Mouse (Mus musculus): ENCODE measurements around the gene Manba.

Gene Manba

DNA sequence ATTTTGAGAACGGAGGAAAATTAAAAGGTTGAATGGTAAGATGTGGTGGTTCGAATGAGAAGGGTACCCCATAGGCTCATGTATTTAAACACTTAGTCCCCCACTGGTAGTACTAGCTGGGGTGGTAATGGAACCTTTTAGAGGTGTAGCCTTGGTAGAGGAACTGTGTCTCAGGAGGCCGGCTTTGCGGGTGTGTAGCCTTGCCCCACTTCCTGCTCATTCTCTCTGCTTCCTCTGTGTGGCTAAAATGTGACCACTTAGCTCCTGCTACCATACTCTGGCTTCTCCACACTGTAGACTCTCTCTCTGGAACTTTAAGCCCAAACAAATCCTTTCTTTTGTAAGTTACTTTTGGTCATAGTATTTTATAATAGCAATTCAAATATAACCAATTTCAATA lies 79.9 kb downstream of the Manba start:
- in situ Hi-C loops (cut with MboI; ENCODE audit: low pct_unique_long_range_greater_than_20kb in 1 of 2, low sequenced_read_pairs in 2 of 2, unreplicated experiment in 1 of 2) = no loop called here

DNA sequence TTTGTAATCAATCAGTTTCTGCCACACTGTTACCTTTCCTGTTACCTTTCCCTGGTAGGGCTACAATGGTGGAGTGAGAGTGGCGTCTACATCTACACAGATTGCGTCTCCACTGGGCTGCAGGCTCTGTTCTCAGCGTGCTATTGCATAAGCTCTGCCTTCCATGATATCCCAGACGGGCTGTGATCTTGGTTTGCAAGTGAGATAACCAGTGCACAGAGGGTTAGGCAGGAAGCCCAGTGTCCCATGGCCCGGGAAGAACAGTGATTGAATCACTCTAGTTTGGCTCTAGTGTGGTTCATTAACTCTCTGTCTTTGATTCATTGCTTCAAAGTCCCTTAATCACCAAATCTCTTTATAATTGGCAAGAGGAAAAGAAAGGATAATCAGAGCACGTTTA lies 82.5 kb downstream of the Manba start:
- in situ Hi-C loops (cut with MboI; ENCODE audit: low pct_unique_long_range_greater_than_20kb in 1 of 2, low sequenced_read_pairs in 2 of 2, unreplicated experiment in 1 of 2) = no loop called here

DNA sequence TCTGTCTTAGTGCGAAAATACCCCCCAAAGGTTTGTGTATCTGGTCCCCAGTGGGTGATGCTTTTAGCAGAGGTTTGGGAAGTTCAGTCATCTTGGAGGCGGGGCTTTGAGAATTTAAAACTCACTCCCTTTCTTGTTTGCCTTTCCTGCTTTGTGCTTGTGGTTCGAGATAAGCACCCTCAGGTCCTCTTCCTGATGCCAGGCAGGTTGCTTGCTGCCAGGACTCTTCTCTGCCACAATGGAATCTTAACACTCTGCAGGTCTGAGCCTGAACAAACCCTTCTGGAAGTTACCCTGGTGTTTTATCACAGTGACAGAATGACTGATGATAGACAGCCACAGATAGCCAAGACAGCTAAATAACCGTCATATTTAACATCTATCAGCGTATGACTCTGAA lies 83.2 kb downstream of the Manba start:
- in situ Hi-C loops (cut with MboI; ENCODE audit: low pct_unique_long_range_greater_than_20kb in 1 of 2, low sequenced_read_pairs in 2 of 2, unreplicated experiment in 1 of 2) = no loop called here

DNA sequence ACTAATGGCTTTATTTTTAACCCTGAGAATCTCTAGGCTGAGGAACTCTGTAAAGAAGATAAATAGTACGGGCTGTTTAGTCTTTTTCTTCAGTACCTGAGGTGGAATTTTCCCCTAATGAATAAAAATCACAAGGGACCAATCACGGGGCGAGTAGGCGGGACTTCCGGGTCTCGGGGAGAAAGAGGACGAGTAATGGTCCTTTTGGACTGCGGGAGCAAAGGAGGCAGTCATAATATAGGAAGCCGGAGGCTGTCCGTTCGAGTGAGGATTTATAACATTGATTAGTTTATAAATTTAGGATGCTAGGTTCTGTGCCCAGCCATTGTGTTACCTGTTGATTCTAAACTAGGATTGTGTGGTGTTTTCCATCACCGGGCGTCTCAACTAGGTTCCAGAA lies 86.1 kb downstream of the Manba start:
- in situ Hi-C loops (cut with MboI; ENCODE audit: low pct_unique_long_range_greater_than_20kb in 1 of 2, low sequenced_read_pairs in 2 of 2, unreplicated experiment in 1 of 2) = no loop called here

DNA sequence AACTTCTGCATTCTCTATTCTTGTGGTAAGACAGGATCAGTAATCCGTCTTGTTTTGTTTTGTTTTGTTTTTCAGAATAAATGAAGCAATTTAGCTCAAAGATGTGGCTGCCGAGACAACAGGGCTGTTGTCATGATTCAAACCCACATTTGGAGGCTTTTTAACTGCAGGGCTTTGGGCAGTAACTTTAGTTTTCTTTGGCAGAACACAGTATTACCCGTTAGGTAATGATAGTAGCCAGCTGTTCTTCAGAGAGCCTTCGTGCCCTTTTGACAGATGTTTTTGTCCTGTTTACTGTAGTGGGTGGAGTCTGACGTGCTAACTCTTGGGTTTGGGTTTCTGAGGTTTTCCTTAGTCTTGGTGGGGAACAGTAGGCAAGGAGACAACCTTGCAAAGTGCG lies 87.6 kb downstream of the Manba start:
- in situ Hi-C loops (cut with MboI; ENCODE audit: low pct_unique_long_range_greater_than_20kb in 1 of 2, low sequenced_read_pairs in 2 of 2, unreplicated experiment in 1 of 2) = no loop called here

DNA sequence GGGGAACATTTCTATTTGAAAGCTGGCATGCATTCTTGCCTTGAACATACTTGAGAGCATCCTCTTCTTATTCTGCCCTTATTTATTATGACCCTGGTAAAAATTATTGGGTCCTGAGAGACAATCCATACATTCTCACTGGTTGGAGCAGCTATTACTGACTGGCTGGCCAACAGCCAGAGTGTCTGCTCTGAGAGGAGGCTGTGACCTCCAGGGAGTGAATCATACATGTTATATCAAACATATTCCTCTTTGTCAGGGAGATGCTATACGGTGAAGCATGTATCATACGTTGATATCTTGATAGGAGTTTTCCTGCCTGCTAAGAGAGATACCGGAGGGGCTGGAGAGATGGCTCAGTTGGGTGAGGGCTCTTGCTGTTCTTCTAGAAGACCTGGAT lies 89.7 kb downstream of the Manba start:
- in situ Hi-C loops (cut with MboI; ENCODE audit: low pct_unique_long_range_greater_than_20kb in 1 of 2, low sequenced_read_pairs in 2 of 2, unreplicated experiment in 1 of 2) = no loop called here

DNA sequence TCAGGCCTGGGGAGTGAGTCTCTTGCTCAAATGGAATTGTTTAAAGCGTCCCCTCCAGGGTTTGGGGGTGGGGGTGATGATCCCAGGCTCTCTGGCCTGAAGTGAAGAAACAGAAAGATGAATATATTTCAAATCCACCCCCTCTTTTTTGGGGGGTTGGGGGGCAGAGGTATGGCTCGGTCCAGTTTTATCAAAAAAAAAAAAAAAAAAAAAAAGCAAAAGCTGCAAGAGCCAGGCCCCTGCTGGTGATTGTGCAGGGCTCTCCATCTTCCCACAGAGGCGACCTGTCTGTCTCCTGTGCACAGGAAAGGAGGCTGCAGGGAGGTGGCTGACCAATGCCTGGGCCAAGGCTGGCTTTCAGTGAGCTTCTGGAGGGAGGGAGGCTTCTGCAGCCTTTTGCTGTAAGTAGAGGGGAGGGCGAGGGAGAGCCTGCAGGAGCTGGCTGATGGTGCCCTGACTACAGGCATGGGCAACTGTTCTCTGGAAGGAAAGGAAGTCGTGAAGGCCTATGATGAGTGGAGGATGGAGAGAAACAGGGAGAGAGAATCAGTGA lies 93.3 kb downstream of the Manba start:
- in situ Hi-C loops (cut with MboI; ENCODE audit: low pct_unique_long_range_greater_than_20kb in 1 of 2, low sequenced_read_pairs in 2 of 2, unreplicated experiment in 1 of 2) = no loop called here

DNA sequence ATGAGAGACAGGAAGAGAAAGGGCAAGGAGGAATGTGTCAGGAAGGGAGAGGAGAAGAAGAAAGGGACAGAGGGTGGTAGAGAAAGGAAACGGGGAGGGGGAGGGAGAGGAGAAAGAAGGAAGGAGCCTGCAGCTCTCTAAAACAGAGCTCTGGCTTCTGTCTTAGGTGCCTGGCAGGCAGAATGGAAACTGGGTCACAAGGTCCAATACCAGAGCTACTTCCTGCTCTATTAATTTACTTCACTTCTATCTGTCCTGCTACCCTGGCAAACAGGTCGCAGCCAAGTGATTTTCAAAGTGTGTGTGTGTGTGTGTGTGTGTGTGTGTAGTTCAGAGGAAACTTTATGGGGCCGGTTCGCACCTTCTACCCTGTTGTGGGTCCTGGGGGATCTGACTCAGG lies 93.8 kb downstream of the Manba start:
- in situ Hi-C loops (cut with MboI; ENCODE audit: low pct_unique_long_range_greater_than_20kb in 1 of 2, low sequenced_read_pairs in 2 of 2, unreplicated experiment in 1 of 2) = no loop called here

DNA sequence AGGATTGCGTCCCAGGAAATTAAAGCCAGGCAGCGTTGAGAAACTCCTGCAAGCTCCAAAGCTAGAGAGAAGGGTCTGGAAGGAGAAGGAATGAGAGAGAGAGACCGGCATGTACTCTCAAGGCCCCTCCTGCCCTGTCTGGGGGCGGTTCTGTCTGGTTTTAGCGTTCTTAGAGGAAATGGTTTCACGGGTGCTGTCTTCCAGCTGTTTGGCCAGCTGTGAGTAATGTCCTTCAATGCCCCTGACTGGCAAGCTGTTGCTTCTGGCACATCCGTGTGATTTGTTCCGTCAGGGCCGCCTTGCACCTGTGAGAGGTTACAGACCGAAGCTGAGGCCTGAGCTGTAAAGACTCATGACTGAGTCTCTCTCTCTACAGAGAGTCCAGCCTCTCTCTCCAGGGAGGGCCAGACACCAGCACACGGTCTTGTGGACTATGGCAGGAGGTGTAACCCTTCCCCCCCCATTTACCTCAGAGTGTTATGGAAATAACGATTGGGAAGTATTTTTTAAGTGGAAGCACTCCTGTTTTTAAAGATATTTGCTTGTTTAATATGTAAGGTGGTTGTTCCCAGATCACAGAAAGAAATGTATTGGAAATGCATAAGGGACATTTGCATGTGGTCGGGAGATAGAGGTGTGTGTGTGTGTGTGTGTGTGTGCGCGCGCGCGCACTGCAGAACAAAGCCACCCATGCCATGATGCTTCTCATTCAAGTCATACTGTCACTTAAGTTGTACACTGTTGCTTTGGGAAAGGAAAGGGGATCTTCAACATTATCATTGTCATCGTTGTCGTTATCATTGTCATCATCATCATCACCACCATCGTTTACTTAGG lies 95.2 kb downstream of the Manba start:
- in situ Hi-C loops (cut with MboI; ENCODE audit: low pct_unique_long_range_greater_than_20kb in 1 of 2, low sequenced_read_pairs in 2 of 2, unreplicated experiment in 1 of 2) = no loop called here

DNA sequence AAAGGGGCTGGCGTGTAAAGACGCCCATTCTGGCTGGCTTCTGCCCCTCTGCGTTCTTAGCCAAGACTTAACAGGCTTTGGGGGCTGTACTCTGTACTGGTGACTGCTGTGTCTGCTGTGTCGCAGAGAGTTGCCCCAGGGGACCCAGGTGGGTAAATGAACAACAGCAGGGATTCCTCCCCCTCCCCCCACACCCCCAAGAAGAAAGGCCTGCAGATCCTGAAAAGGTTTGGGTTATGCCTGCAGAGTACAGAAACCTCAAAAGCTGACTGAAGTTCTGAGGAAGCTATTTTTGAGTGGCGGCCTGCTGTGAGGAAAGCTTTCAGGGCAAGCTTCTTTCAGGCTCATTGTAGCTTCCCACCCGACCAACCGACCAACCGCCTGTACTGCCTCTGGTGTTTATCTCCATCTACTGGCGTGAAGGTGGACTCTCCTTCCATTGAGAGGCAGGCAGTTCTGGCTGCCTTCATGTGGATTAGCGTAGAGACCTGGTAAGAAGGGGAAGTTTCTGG lies 96.3 kb downstream of the Manba start:
- in situ Hi-C loops (cut with MboI; ENCODE audit: low pct_unique_long_range_greater_than_20kb in 1 of 2, low sequenced_read_pairs in 2 of 2, unreplicated experiment in 1 of 2) = no loop called here

DNA sequence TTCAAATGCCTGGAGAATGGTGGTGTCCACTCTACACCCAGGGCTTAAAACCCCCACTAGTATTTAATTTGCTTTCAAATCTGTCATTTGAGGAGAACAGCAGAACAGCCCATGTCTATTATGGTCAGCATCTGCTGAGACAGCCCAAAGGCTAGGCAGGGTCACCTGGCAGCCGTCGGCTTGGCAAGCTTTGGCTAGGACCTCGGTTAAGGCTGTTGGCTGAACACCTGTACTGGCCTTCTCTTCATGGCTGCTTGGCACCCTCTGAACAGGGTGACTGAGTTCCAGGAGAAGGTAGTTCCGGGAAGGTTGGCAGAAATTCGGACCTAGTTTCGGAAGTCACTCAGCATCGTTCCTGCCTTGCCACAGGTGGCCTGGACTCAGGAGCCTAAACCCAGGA lies 96.8 kb downstream of the Manba start:
- in situ Hi-C loops (cut with MboI; ENCODE audit: low pct_unique_long_range_greater_than_20kb in 1 of 2, low sequenced_read_pairs in 2 of 2, unreplicated experiment in 1 of 2) = no loop called here

DNA sequence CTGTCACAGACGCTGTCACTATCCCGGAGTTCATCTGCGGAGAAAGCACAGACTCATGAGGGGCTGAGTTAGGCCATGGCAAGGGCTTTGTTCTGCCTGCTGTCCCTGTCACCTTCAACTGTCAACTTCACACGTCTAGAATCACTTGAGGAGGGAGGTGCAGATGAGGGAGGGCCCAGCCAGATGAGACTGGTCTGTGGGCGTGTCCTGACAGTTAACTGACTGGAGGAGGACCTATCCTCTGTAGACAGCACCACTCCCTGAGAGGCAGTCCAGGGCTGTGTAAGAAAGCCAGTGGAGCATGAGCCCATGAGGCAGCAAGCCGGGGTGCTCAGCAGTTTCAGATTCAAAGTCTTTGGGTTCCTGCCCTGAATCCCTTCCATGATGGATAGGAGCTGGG lies 100.1 kb downstream of the Manba start:
- in situ Hi-C loops (cut with MboI; ENCODE audit: low pct_unique_long_range_greater_than_20kb in 1 of 2, low sequenced_read_pairs in 2 of 2, unreplicated experiment in 1 of 2) = no loop called here

DNA sequence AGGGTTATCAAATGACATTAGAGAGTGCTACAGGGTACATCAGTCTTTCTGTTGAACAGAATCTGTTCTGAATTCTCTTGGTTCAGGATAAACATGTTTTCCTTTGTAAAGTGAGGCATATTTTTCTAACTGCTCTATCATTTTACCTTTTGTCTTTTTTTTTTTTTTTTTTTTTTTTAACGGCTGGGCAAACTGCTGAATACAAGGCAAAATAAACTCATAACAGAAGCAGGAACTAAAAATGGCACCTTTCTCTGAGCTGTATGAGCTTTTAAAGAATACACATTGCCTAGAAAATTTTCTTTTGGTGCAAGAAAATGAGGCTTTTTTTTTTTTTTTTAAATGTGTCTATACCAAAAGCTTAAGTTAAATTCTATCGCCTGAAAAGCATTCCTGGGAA lies 100.6 kb downstream of the Manba start:
- in situ Hi-C loops (cut with MboI; ENCODE audit: low pct_unique_long_range_greater_than_20kb in 1 of 2, low sequenced_read_pairs in 2 of 2, unreplicated experiment in 1 of 2) = no loop called here

DNA sequence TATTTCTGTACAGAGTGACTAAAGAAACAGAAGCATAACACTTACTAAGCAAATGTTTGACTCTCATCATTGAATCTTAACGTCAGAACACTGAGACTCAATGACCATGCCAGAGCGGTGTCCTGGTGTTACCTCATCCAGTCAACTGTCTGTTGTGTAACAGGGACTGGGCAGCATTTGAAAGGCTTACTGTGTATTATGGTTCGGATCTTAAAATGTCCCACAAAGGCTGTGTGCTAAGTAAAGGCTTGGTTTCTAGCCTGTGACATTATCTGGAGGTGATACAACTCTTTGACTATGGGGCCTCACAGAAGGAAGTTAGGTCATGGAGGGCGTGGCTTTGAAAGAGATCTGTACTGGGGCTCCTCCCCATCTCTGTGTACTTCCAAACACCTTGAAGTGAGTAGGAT lies 101.1 kb downstream of the Manba start:
- in situ Hi-C loops (cut with MboI; ENCODE audit: low pct_unique_long_range_greater_than_20kb in 1 of 2, low sequenced_read_pairs in 2 of 2, unreplicated experiment in 1 of 2) = no loop called here

DNA sequence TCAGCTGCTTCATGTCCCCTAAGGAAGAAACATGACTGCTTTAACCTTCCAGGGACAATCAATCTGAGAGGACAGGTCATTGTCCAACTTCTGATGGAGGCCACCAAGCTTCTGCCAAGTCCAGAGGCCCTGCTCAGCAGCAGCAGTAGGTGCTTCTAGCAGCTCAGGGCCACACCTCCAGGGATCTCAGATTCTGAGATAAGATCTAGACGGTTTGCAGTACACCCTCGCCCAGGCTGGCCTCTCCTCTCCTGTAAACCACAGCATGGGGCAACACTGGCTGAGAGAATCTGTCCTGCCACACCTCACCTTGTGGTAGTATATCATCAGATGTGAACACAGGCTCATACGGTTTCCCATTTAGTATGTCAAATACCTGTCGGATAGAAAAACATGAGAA lies 105.1 kb downstream of the Manba start:
- in situ Hi-C loops (cut with MboI; ENCODE audit: low pct_unique_long_range_greater_than_20kb in 1 of 2, low sequenced_read_pairs in 2 of 2, unreplicated experiment in 1 of 2) = no loop called here

DNA sequence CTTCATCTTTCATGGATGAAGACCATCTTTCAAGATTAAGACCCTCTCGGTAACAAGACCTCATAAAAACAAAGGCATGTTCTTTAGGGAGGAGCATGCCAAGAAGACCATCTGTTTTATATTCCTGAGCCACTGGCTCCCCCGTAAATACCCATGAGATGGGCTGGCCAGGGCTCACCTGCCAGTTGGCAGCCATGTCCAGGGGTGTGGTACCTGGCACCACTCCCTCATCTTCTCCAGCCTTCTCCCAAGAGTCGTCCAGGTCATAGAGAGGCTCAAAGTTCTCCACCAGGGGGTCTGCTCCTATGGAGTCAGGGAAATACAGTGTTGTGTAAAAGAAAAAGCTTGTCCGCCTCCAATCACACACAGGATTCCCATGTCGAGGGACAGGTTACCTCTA lies 106.0 kb downstream of the Manba start:
- in situ Hi-C loops (cut with MboI; ENCODE audit: low pct_unique_long_range_greater_than_20kb in 1 of 2, low sequenced_read_pairs in 2 of 2, unreplicated experiment in 1 of 2) = no loop called here

DNA sequence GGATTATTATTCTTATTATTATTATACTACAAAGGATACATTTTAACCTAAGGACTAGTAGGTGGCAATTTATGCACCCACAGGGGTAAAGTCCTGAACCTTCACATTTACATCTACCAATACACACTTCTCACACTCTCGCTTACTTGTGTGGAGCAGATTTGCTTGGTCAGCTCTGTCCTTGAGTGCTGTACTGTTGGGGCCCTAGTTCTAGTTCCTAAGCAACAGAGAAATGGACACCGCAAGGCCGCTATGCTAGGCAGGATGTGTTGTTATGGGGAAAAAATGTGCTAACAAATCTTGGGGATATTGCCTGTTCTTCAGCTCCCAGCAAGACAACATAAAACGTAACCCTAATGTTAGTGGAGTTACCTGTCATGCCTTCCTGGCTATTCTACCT lies 106.6 kb downstream of the Manba start:
- in situ Hi-C loops (cut with MboI; ENCODE audit: low pct_unique_long_range_greater_than_20kb in 1 of 2, low sequenced_read_pairs in 2 of 2, unreplicated experiment in 1 of 2) = no loop called here

DNA sequence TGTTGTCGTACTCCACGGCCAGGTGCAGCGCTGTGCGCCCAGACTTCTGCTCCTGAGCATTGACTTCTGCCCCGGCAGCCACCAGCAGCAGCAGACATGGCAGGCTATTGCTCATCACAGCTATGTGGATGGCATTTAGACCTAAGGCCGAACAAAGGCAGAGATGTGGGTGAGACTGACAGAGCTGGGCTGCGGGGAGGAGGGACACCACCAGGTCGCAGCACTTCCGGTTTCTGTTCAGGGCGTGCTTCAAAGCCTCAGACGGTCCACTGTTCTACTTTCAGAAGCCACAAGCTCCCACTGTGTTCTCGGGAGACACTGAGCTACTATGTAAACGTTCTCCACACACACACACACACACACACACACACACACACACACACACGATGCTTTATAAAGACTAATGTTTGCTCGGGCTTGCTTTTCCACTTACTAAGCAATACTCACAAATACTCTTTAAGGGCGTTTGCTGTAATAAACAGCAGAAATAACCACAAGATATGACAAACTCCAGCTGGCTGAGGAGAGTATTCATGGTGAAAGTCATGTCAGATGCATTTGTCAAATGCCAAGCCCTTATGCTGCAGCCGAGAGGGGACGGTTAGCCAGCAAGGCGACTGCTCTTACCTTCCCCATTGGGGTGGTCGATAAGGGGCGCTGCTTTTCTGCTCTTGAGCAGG lies 109.0 kb downstream of the Manba start:
- in situ Hi-C loops (cut with MboI; ENCODE audit: low pct_unique_long_range_greater_than_20kb in 1 of 2, low sequenced_read_pairs in 2 of 2, unreplicated experiment in 1 of 2) = no loop called here

DNA sequence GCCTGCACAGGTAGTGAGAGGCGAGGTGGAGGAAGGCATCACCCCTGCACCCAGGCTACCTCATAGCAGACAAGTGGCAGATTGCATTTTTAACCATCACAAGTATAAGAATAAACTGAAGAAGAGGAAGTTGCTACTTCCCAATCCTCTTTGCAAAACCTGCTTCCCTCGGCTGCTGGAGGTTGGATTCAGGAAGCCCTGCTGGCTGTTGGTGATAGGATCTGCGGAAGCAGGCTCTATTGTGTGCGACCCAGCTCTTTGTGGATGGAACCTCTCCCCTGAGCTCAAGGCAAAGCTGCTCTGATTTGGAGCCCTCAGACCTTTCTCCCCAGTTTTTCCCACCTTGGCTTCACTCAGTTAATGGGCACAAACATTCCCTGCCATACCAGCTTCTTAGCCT lies 111.6 kb downstream of the Manba start:
- in situ Hi-C loops (cut with MboI; ENCODE audit: low pct_unique_long_range_greater_than_20kb in 1 of 2, low sequenced_read_pairs in 2 of 2, unreplicated experiment in 1 of 2) = no loop called here

DNA sequence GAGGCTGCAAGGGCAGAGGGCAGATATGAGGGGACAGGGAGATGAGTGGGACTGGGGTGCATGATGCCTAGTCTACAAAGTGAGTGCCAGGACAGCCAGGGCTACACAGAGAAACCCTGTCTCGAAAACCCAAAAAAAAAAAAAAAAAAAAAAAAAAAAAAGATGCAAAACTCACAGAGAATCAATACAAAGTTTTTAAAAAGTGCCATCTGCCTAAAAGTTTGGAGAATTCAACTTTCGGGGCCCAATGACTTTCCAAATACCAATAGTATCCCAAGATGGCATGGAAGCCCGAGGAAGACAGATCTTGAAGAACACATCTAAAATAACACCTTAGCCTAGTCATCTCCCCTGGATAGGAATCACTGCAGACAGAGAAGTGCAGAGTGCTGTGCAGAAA lies 112.9 kb downstream of the Manba start:
- in situ Hi-C loops (cut with MboI; ENCODE audit: low pct_unique_long_range_greater_than_20kb in 1 of 2, low sequenced_read_pairs in 2 of 2, unreplicated experiment in 1 of 2) = no loop called here

Measured in mouse embryonic stem cell (cell line).